Mouse (Mus musculus): ENCODE results near the gene Hddc2. TPM values are rescaled to one million over a fixed set of nuclear protein-coding genes. Genes with fewer than 3 reads are reported as not detected.

Hddc2 gene
- 56.9 TPM for polyA plus RNA-seq (2017; shearing (Covaris generic))

GRCm38 (mm10) chr10:31312865-31313848, at the start of gene Hddc2:
Gene Hddc2, plus strand, starts transcription at chr10:31313383.

Other genes with a start within 250 kb of the Hddc2 start
- not detected for gene Tpd52l1, start 132.6 kb downstream of the Hddc2 start, polyA plus RNA-seq (2017; shearing (Covaris generic))

All from inflammation-experienced regulatory T-cells, adult 16 weeks (primary cell).